Mouse (Mus musculus) erythroblast, embryonic 14.5 days (primary cell): ENCODE data around the gene Macf1.

ENCODE experiments used
- GATA1 ChIP-seq: IDR thresholded peaks from 2 replicates; pipeline ENCODE4 v1.6.1; 2012; ENCODE audit warnings: low read length, inconsistent platforms, mixed read lengths
- TAL1 ChIP-seq: IDR thresholded peaks from 3 replicates; pipeline ENCODE4 v1.6.1; 2012; ENCODE audit warnings: low read length, inconsistent platforms, mixed read lengths

- TF ChIP-seq GATA1 = no peak
- no peak for TF ChIP-seq TAL1
Observed at GRCm38 (mm10) chr4:123397643-123398434, 286.3 kb downstream of the Macf1 start.
